Mouse (Mus musculus) cerebellum, adult 2 months (tissue): ENCODE measurements around the gene Hc.

Experiments
- CTCF ChIP-seq: fragments of 200-500 bp; IDR thresholded peaks from 2 replicates; pipeline ENCODE4 v1.5.1; 2011; ENCODE audit warnings: low read depth, mild to moderate bottlenecking, control low read depth, low read length, moderate library complexity, borderline replicate concordance; ENCODE audit not compliant: insufficient read depth
- POLR2A ChIP-seq: fragments of 200-500 bp; IDR thresholded peaks from 2 replicates; pipeline ENCODE4 v1.6.1; 2011; ENCODE audit warnings: low read length, control low read depth, borderline replicate concordance; ENCODE audit not compliant: insufficient read depth

GRCm38 (mm10) chr2:35072547-35072946, 11.3 kb upstream of the Hc start:
- TF ChIP-seq POLR2A, result no peak
- no peak for TF ChIP-seq CTCF
